Mouse (Mus musculus) MEL (cell line): Measurements from ENCODE around the gene Smg1. TPM values are rescaled to one million over a fixed set of nuclear protein-coding genes. Genes with fewer than 3 reads are reported as not detected.
A peak's percentile ranks its signal among the peaks of the same experiment; 100 is the strongest.
"Not testable (repeated sequence)": the region's sequence is repeated elsewhere in the genome, so short reads cannot be mapped to it uniquely, and the experiment has no call there.

ENCODE experiments used
- DNase-seq: peaks from one replicate; pipeline ENCODE4 v3.0.0; 2011; ENCODE audit warnings: low read depth, low spot score
- H3K27ac ChIP-seq: 2 replicates; pipeline ENCODE4 v1.5.1; 2012; ENCODE audit warnings: low read depth, mild to moderate bottlenecking, control low read depth, low read length, moderate library complexity; ENCODE audit not compliant: control insufficient read depth
- H3K27me3 ChIP-seq, 2 experiments: fragments of 150-350 bp in 1 of 2; sonication (generic) in 1 of 2; 2 replicates each; pipeline ENCODE4 v1.6.1; 2012; ENCODE audit warnings: low read length in 2 of 2, mild to moderate bottlenecking in 2 of 2, improper control_type of control experiment in 1 of 2, moderate library complexity in 1 of 2; ENCODE audit not compliant: insufficient read depth in 2 of 2, control insufficient read depth in 1 of 2
- H3K36me3 ChIP-seq, 2 experiments: 2 replicates each; pipeline ENCODE4 v1.6.1; 2012 to 2014; ENCODE audit warnings: low read length in 2 of 2, improper control_type of control experiment in 1 of 2, inconsistent platforms in 1 of 2, mild to moderate bottlenecking in 1 of 2; ENCODE audit not compliant: insufficient read depth in 2 of 2, control insufficient read depth in 1 of 2
- H3K4me1 ChIP-seq, 2 experiments: fragments of 150-350 bp in 1 of 2; sonication (generic) in 1 of 2; 2 replicates each; pipeline ENCODE4 v1.6.1; 2012; ENCODE audit warnings: low read length in 2 of 2, improper control_type of control experiment in 1 of 2, mild to moderate bottlenecking in 1 of 2; ENCODE audit not compliant: insufficient read depth in 2 of 2, control insufficient read depth in 1 of 2
- H3K4me3 ChIP-seq, 2 experiments: fragments of 150-350 bp in 1 of 2; sonication (generic) in 1 of 2; 2 replicates each; pipeline ENCODE4 v1.5.1; 2012; ENCODE audit warnings: low read depth in 2 of 2, low read length in 2 of 2, mild to moderate bottlenecking in 2 of 2, moderate library complexity in 2 of 2, control low read depth in 1 of 2, improper control_type of control experiment in 1 of 2; ENCODE audit not compliant: control insufficient read depth in 1 of 2, insufficient read depth in 1 of 2
- H3K79me2 ChIP-seq: 2 replicates; pipeline ENCODE4 v1.6.1; 2012; ENCODE audit warnings: mild to moderate bottlenecking, low read length, moderate library complexity; ENCODE audit not compliant: control insufficient read depth, poor library complexity, insufficient read depth
- H3K9ac ChIP-seq: 2 replicates; pipeline ENCODE4 v1.6.1; 2012; ENCODE audit warnings: low read depth, mild to moderate bottlenecking, control low read depth, low read length, moderate library complexity; ENCODE audit not compliant: control insufficient read depth, poor library complexity, severe bottlenecking
- H3K9me3 ChIP-seq: fragments of 150-350 bp; sonication (generic); replicated peaks from 2 replicates; pipeline ENCODE4 v1.6.1; 2012; ENCODE audit warnings: mild to moderate bottlenecking, low read length, improper control_type of control experiment, moderate library complexity; ENCODE audit not compliant: insufficient read depth
- BHLHE40 ChIP-seq: IDR thresholded peaks from 2 replicates; pipeline ENCODE4 v1.6.1; 2012; ENCODE audit warnings: low read depth, mild to moderate bottlenecking, inconsistent platforms, low read length, improper control_type of control experiment, borderline replicate concordance
- CHD1 ChIP-seq: IDR thresholded peaks from 2 replicates; pipeline ENCODE4 v1.6.1; 2012; ENCODE audit warnings: low read depth, mild to moderate bottlenecking, inconsistent platforms, low read length, improper control_type of control experiment
- CHD2 ChIP-seq: IDR thresholded peaks from 2 replicates; pipeline ENCODE4 v1.6.1; 2011; ENCODE audit warnings: low read length, improper control_type of control experiment
- CTCF ChIP-seq, 3 experiments: IDR thresholded peaks in 2 of 3; conservative IDR thresholded peaks in 1 of 3; 2 replicates each; pipeline ENCODE4 v1.5.1; 2011 to 2012; ENCODE audit warnings: low read length in 3 of 3, low read depth in 2 of 3, mild to moderate bottlenecking in 2 of 3, improper control_type of control experiment in 1 of 3, inconsistent platforms in 1 of 3, mixed read lengths in 1 of 3, moderate library complexity in 1 of 3; ENCODE audit not compliant: control insufficient read depth in 1 of 3, insufficient read depth in 1 of 3, poor library complexity in 1 of 3, severe bottlenecking in 1 of 3
- ETS1 ChIP-seq: IDR thresholded peaks from 2 replicates; pipeline ENCODE4 v1.6.1; 2012; ENCODE audit warnings: low read depth, mild to moderate bottlenecking, inconsistent platforms, low read length, improper control_type of control experiment, moderate library complexity
- GATA1 ChIP-seq: IDR thresholded peaks from 2 replicates; pipeline ENCODE4 v1.6.1; 2011; ENCODE audit warnings: low read depth, low read length, improper control_type of control experiment
- HCFC1 ChIP-seq: IDR thresholded peaks from 2 replicates; pipeline ENCODE4 v1.6.1; 2012; ENCODE audit warnings: low read depth, mild to moderate bottlenecking, inconsistent platforms, low read length, improper control_type of control experiment, moderate library complexity
- MAFK ChIP-seq: IDR thresholded peaks from 2 replicates; pipeline ENCODE4 v1.6.1; 2011; ENCODE audit warnings: low read depth, mild to moderate bottlenecking, low read length, improper control_type of control experiment, borderline replicate concordance
- MAZ ChIP-seq: IDR thresholded peaks from 2 replicates; pipeline ENCODE4 v1.6.1; 2012; ENCODE audit warnings: low read depth, mild to moderate bottlenecking, inconsistent platforms, low read length, improper control_type of control experiment
- MEF2A ChIP-seq: IDR thresholded peaks from 2 replicates; pipeline ENCODE4 v1.6.1; 2014; ENCODE audit warnings: low read depth, mild to moderate bottlenecking, inconsistent platforms, low read length, improper control_type of control experiment; ENCODE audit not compliant: poor library complexity, insufficient replicate concordance, severe bottlenecking; ENCODE audit errors: extremely low read depth
- MXI1 ChIP-seq: IDR thresholded peaks from 2 replicates; pipeline ENCODE4 v1.6.1; 2011; ENCODE audit warnings: mild to moderate bottlenecking, low read depth, low read length, improper control_type of control experiment
- MYC ChIP-seq: IDR thresholded peaks from 2 replicates; pipeline ENCODE4 v1.6.1; 2011; ENCODE audit warnings: low read depth, mild to moderate bottlenecking, low read length, improper control_type of control experiment, moderate library complexity
- NELFE ChIP-seq: IDR thresholded peaks from 2 replicates; pipeline ENCODE4 v1.6.1; 2011; ENCODE audit warnings: low read depth, low read length, improper control_type of control experiment
- NRF1 ChIP-seq: IDR thresholded peaks from 2 replicates; pipeline ENCODE4 v1.6.1; 2014; ENCODE audit warnings: low read depth, mild to moderate bottlenecking, inconsistent platforms, low read length, improper control_type of control experiment, moderate library complexity; ENCODE audit not compliant: poor library complexity, insufficient read depth, severe bottlenecking
- POLR2A ChIP-seq, 2 experiments: IDR thresholded peaks; 2 replicates each; pipeline ENCODE4 v1.6.1; 2011 to 2012; ENCODE audit warnings: low read length in 2 of 2, mild to moderate bottlenecking in 2 of 2, control low read depth in 1 of 2, improper control_type of control experiment in 1 of 2, low read depth in 1 of 2, moderate library complexity in 1 of 2; ENCODE audit not compliant: control insufficient read depth in 1 of 2, insufficient read depth in 1 of 2, poor library complexity in 1 of 2
- POLR2AphosphoS5 ChIP-seq: IDR thresholded peaks from 2 replicates; pipeline ENCODE4 v1.6.1; 2012; ENCODE audit warnings: low read depth, borderline replicate concordance, mild to moderate bottlenecking, inconsistent platforms, low read length, moderate library complexity, mixed read lengths
- RAD21 ChIP-seq: IDR thresholded peaks from 2 replicates; pipeline ENCODE4 v1.6.1; 2011; ENCODE audit warnings: mild to moderate bottlenecking, low read depth, low read length, improper control_type of control experiment
- RCOR1 ChIP-seq: IDR thresholded peaks from 2 replicates; pipeline ENCODE4 v1.6.1; 2012; ENCODE audit warnings: low read depth, mild to moderate bottlenecking, inconsistent platforms, low read length, improper control_type of control experiment
- SMC3 ChIP-seq: IDR thresholded peaks from 2 replicates; pipeline ENCODE4 v1.6.1; 2011; ENCODE audit warnings: low read depth, low read length, improper control_type of control experiment
- TAL1 ChIP-seq: IDR thresholded peaks from 2 replicates; pipeline ENCODE4 v1.6.1; 2012; ENCODE audit warnings: mild to moderate bottlenecking, inconsistent platforms, low read length, moderate library complexity, mixed read lengths
- TCF12 ChIP-seq: IDR thresholded peaks from 2 replicates; pipeline ENCODE4 v1.6.1; 2014; ENCODE audit warnings: low read depth, mild to moderate bottlenecking, inconsistent platforms, low read length, improper control_type of control experiment, moderate library complexity
- UBTF ChIP-seq: IDR thresholded peaks from 2 replicates; pipeline ENCODE4 v1.6.1; 2012; ENCODE audit warnings: low read depth, mild to moderate bottlenecking, inconsistent platforms, low read length, improper control_type of control experiment, moderate library complexity, borderline replicate concordance; ENCODE audit not compliant: insufficient read depth
- USF1 ChIP-seq: IDR thresholded peaks from 2 replicates; pipeline ENCODE4 v1.6.1; 2014; ENCODE audit warnings: low read depth, mild to moderate bottlenecking, inconsistent platforms, low read length, improper control_type of control experiment, moderate library complexity
- ZC3H11A ChIP-seq: IDR thresholded peaks from 2 replicates; pipeline ENCODE4 v1.6.1; 2012; ENCODE audit warnings: low read depth, mild to moderate bottlenecking, inconsistent platforms, low read length, improper control_type of control experiment
- ZKSCAN1 ChIP-seq: IDR thresholded peaks from 2 replicates; pipeline ENCODE4 v1.6.1; 2012; ENCODE audit warnings: low read depth, mild to moderate bottlenecking, inconsistent platforms, low read length, improper control_type of control experiment, moderate library complexity
- polyA plus RNA-seq, 2 experiments: library from polyadenylated mRNA; stranded (reverse) in 1 of 2; unstranded in 1 of 2; fragments of >175 nt in 1 of 2; fragments of >200 nt in 1 of 2; gene quantifications; 2 replicates each; pipeline versions ENCODE4 v1.2.1 to v1.2.4; 2012; ENCODE audit warnings: low replicate concordance in 2 of 2, low read depth in 1 of 2; ENCODE audit not compliant: insufficient read length in 2 of 2, insufficient read depth in 1 of 2, missing spikeins in 1 of 2
- total RNA-seq: library from RNA; depleted of rRNA; stranded (reverse); fragments of 300-350 nt; gene quantifications from 2 replicates; pipeline ENCODE4 v1.2.3, GENCODE M21; 2012

Smg1 gene
- total and polyA plus RNA-seq, 3 experiments, result 24.2 to 49.6 (median 32.6) TPM

DNA sequence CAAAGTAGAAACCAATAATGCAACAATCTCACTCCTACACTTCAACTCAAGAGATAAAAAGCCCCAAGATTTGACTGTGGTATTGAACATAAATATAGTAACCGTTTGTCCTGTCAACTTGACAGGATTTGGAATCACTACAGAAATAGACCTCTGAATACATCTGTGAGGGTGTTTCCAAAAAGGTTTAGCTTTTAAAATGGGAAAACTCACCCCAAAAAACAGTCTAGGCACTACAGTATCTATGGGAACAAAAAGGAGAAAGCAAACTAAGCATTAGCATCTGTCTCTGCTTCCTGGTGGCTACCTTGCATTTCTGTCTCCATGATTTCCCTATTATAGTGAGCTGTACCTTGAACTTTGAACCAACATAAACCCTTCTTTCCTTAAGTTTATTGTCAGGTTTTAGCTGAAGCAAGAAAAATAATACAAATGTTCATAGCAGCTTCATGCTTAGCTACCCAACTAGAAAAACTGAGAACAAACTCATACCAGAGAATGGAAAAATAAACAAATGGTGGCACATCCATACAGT, 67.6 kb downstream of the Smg1 start:
- DNase-seq, result no peak
- Histone ChIP-seq H3K79me2 (no peaks in the 10 kb centered on the region), H3K4me3 (no peak overlapping the region), H3K27me3 (no peaks in the 10 kb centered on the region), H3K27ac (no peak overlapping the region), H3K4me1 (peaks cover 1 to 5% of the 10 kb centered on the region in 2 experiments; a peak in 2 of 4 replicates)
- TF ChIP-seq TAL1, result no peak
- no peak for TF ChIP-seq TCF12
- TF ChIP-seq CTCF (IDR thresholded peaks at IDR 0.05 in 2 of 3, conservative IDR thresholded peaks at IDR 0.05 in 1 of 3; ENCODE audit: control insufficient read depth in 1 of 3, insufficient read depth in 1 of 3, low read depth in 2 of 3, low read length in 3 of 3, poor library complexity in 1 of 3, severe bottlenecking in 1 of 3), result no peak
- no peak for TF ChIP-seq CHD1
- no peak for TF ChIP-seq NELFE
- TF ChIP-seq USF1, result no peak
- TF ChIP-seq BHLHE40, result no peak
- no peak for TF ChIP-seq MEF2A
- TF ChIP-seq NRF1, result no peak
- no peak for TF ChIP-seq MAZ
- no peak for TF ChIP-seq MXI1
- TF ChIP-seq MYC, result no peak
- TF ChIP-seq ZC3H11A, result no peak
- TF ChIP-seq, all 39 proteins: peak for 0
- peaks cover 9 to 40% of the 10 kb centered on the region in 2 experiments for H3K36me3 ChIP-seq
- no peak overlapping the region for H3K9ac ChIP-seq
- no peaks in the 10 kb centered on the region for H3K9me3 ChIP-seq

DNA sequence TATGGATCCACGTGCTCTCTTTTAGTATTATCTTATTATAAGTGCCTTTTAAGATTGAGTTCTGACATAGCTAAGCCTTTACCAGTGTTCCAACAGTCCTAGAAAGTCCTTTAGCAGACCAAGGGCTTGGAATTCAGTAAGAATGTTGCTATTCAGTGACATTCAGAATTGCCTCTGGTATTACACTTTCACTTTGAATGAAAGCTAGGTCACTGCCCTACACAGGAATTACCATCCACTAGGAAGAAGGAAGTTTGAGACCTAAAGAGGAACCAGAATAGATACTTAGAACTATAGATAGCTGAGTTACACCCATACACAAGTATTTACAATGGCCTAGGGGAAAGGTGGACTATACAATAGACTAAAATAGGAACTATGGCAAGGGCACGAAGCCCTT, 73.3 kb downstream of the Smg1 start:
- not testable (repeated sequence) for H3K79me2 ChIP-seq, H3K4me1 ChIP-seq, H3K9me3 ChIP-seq, H3K27ac ChIP-seq, H3K27me3 ChIP-seq, H3K9ac ChIP-seq, H3K4me3 ChIP-seq
- DNase-seq, result peak; percentile 32
- peaks cover 13 to 31% of the 10 kb centered on the region in 2 experiments for H3K36me3 ChIP-seq

DNA sequence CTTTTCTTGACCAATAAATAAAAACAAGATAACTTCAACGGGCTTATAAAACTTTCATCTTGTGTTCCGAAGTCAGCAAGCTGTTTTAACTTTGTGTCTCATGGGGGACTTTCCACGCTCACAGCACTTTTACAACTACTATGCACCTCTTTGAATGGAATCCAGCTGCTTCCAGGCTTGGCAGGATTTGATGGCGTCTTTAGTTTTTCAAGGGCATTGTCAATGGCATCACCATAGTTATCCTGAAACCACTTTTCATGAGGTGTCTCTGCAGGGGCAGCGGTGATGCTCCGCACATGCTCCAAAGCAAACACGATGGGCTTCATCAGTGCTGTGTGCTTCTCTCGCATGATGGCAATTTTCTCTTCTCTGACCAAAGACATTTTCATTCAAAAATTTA, 80.5 kb downstream of the Smg1 start:
- Histone ChIP-seq H3K79me2 (no peaks in the 10 kb centered on the region), H3K4me3 (no peak overlapping the region), H3K9ac (no peak overlapping the region), H3K27ac (no peak overlapping the region), H3K4me1 (no peaks in the 10 kb centered on the region), H3K36me3 (peaks cover 0 to 39% of the 10 kb centered on the region in 2 experiments; a peak in 2 of 4 replicates), H3K27me3 (no peaks in the 10 kb centered on the region), H3K9me3 (no peaks in the 10 kb centered on the region)
- DNase-seq, result no peak
- TF ChIP-seq TCF12 (no peak), NRF1 (no peak), NELFE (no peak), GATA1 (no peak), ETS1 (no peak), MAFK (no peak), ZC3H11A (no peak), UBTF (no peak), ZKSCAN1 (no peak), RCOR1 (no peak), POLR2AphosphoS5 (no peak), HCFC1 (no peak), CHD2 (no peak), MYC (no peak), SMC3 (no peak), TAL1 (no peak), RAD21 (no peak), POLR2A (IDR thresholded peaks at IDR 0.05; ENCODE audit: control insufficient read depth in 1 of 2, insufficient read depth in 1 of 2, low read depth in 1 of 2, low read length in 2 of 2, poor library complexity in 1 of 2) (no peak)
